Mouse (Mus musculus): ENCODE results near the gene Foxj2. TPM values are rescaled to one million over a fixed set of nuclear protein-coding genes. Genes with fewer than 3 reads are reported as not detected.

Gene Foxj2
- polyA plus RNA-seq, 1 experiment from 2014 or later, result 5.0 TPM

DNA sequence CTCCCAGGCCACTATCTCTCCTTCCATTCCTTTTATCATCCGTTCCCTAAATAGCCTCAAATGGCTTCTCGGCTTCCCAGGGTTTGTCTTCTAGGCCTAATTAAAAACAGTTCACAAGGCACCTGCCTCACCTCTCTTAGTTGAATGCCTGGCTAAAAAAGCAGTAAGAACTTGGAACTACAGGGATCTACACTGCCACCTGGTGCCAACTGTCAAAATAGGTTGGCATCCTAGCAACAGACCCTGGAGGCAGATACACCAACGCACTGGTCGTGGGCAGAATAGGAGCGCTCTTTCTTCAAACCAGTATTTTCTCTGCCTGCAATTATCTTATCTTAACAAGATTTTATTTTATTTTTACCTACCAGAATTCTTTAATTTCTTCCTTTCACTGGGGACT, 33.4 kb upstream of the Foxj2 start:
- Histone ChIP-seq H3K4me3 (ENCODE audit: low read depth, low read length) (no peak overlapping the region), H3K27ac (ENCODE audit: low read depth, low read length) (no peak overlapping the region), H3K4me1 (replicated peaks; ENCODE audit: control insufficient read depth, insufficient read depth, low read length) (no peaks in the 10 kb centered on the region), H3K36me3 (ENCODE audit: control insufficient read depth, insufficient read depth, low read length) (no peaks in the 10 kb centered on the region), H3K4me2 (ENCODE audit: low read depth, low read length, severe bottlenecking) (no peak overlapping the region), H3K27me3 (ENCODE audit: control insufficient read depth, insufficient read depth, low read length) (no peaks in the 10 kb centered on the region), H3K9me3 (ENCODE audit: control insufficient read depth, low read length) (no peaks in the 10 kb centered on the region), H3K9ac (ENCODE audit: low read length) (no peak overlapping the region)
- ATAC-seq (replicated peaks; ENCODE audit: low FRiP score) (peak; percentile 66), DNase-seq (ENCODE audit: low spot score) (peak; percentile 76)
- WGBS, result 30% methylated on average over 5 of the region's 5 CpGs

DNA sequence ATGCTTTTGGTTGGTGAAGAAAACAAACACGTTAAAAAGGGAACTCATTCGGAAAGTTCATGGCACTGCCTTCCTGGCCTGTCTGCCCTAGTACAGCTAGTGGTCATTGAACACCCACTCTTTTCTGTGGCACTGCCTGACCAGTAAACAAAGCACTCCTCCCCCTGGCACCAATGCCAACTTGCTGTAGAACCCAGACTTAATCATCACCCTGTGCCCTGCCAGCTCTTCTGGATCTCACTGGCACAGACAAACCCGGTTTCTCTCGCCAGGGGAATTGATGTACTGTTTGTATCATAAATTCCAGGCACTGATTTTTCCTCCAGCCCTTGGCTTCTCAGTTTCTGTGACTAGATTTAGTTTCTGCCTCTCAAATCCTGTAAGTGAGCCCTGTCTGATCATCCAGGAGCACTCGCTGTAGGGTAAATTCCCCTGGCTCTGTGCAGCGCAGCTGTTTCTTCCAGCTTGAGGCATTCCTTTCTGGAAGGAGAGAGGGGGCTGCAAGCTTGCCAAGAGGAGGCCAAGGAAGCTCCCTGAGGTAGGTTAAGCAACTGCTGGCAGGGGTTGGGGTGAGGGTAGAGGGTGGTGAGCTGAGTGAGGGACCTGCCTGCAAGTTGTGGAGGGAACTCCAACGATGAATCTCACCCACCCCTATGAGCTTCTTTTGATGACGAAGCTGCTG, 24.3 kb upstream of the Foxj2 start:
- Histone ChIP-seq H3K27ac (ENCODE audit: low read depth, low read length) (no peak overlapping the region), H3K9me3 (ENCODE audit: control insufficient read depth, low read length) (no peaks in the 10 kb centered on the region), H3K9ac (ENCODE audit: low read length) (no peak overlapping the region), H3K4me1 (replicated peaks; ENCODE audit: control insufficient read depth, insufficient read depth, low read length) (no peaks in the 10 kb centered on the region), H3K36me3 (ENCODE audit: control insufficient read depth, insufficient read depth, low read length) (no peaks in the 10 kb centered on the region), H3K27me3 (ENCODE audit: control insufficient read depth, insufficient read depth, low read length) (no peaks in the 10 kb centered on the region), H3K4me3 (ENCODE audit: low read depth, low read length) (no peak overlapping the region), H3K4me2 (ENCODE audit: low read depth, low read length, severe bottlenecking) (no peak overlapping the region)
- ATAC-seq (replicated peaks; ENCODE audit: low FRiP score) (no peak), DNase-seq (ENCODE audit: low spot score) (no peak)
- 82% methylated on average over 8 of the region's 8 CpGs for WGBS

DNA sequence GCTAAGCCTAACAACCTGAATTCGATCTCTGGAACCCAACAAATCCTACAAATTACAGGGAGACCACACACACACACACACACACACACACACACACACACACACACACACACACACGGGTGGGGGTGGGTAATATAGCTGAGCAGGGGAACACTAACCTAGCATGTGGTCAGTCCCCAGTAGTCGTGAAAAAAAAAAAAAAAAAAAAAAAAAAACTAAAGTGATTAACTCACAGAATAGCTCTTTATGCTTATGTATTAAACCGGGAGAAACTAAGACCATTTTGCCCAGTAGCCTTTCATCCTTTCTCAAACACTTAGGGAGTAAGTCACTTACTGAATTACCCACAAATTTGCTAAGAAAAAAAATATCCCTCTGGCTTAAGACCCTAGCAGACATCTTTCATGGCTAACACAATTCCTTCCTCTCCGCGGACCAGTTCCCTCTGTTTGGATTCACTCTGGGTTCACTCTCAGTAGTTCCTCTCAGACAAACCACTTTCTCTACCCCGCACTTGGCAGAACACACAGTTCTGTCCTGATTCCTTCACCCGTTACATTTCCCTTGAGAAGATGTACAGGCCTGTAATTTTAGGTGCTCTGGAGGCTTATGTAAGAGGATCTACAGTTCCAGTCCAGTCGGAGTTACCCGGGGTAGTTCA, 18.9 kb upstream of the Foxj2 start:
- WGBS, result 39% methylated on average over 10 of the region's 10 CpGs
- DNase-seq (ENCODE audit: low spot score) (no peak), ATAC-seq (replicated peaks; ENCODE audit: low FRiP score) (no peak)

DNA sequence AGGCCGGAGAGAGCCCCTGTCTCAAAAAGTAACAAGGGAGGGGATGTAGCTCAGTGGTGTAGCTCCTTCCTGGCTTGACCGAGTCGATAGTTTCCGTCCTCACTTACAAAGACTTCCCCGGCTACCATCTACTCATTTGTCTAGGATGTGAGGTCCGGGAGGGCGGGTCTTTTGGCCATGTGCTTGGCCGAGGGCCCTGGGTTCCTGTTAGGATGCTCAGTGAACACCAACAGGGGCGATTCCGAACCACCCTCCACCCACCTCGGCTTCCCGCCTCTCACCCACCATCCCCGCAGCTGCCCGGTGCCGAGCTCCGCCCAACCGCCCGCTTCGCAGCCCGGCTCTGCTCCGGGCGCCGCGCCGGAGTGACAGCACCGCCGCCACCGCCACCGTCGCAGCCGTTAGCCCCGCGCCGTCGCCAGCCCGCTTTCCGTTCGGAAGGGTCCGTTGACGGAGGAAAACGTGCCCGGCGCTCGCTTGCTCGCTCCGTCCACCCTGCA, 18.4 kb upstream of the Foxj2 start, which contains the start of gene Slc2a3:
Gene Slc2a3 (minus strand): TSS at position 340 of the 500 bp plus-strand sequence.
- Histone ChIP-seq H3K4me1 (replicated peaks; ENCODE audit: control insufficient read depth, insufficient read depth, low read length) (0 out of 2 replicates have a peak, but pooled peaks cover 2% of the 10 kb centered on the region), H3K27me3 (ENCODE audit: control insufficient read depth, insufficient read depth, low read length) (no peaks in the 10 kb centered on the region; the same call in 1 of the 2 replicates), H3K9ac (ENCODE audit: low read length) (peak within 1 kb of the TSS; percentile 63), H3K4me2 (ENCODE audit: low read depth, low read length, severe bottlenecking) (peak within 1 kb of the TSS; percentile 87), H3K36me3 (ENCODE audit: control insufficient read depth, insufficient read depth, low read length) (no peaks in the 10 kb centered on the region), H3K9me3 (ENCODE audit: control insufficient read depth, low read length) (no peaks in the 10 kb centered on the region), H3K27ac (ENCODE audit: low read depth, low read length) (no peak within 1 kb of the TSS), H3K4me3 (ENCODE audit: low read depth, low read length) (peak within 1 kb of the TSS; percentile 45)
- DNase-seq (ENCODE audit: low spot score) (peak; percentile 77), ATAC-seq (replicated peaks; ENCODE audit: low FRiP score) (peak; percentile 74)
- WGBS, result under 1% methylated on average over 43 of the region's 46 CpGs

More for the DNA sequence above, 18.9 kb upstream of the Foxj2 start:
- 0 out of 2 replicates have a peak, but pooled peaks cover 2% of the 10 kb centered on the region for H3K4me1 ChIP-seq (replicated peaks; ENCODE audit: control insufficient read depth, insufficient read depth, low read length)
- H3K36me3 ChIP-seq (ENCODE audit: control insufficient read depth, insufficient read depth, low read length), result no peaks in the 10 kb centered on the region
- peak overlapping the region; percentile 63; the same call in 1 of the 2 replicates for H3K9ac ChIP-seq (ENCODE audit: low read length)
- peak overlapping the region; percentile 87 for H3K4me2 ChIP-seq (ENCODE audit: low read depth, low read length, severe bottlenecking)
- H3K9me3 ChIP-seq (ENCODE audit: control insufficient read depth, low read length), result no peaks in the 10 kb centered on the region
- no peaks in the 10 kb centered on the region; the same call in 1 of the 2 replicates for H3K27me3 ChIP-seq (ENCODE audit: control insufficient read depth, insufficient read depth, low read length)
- no peak overlapping the region for H3K27ac ChIP-seq (ENCODE audit: low read depth, low read length)
- H3K4me3 ChIP-seq (ENCODE audit: low read depth, low read length), result peak overlapping the region; percentile 45

DNA sequence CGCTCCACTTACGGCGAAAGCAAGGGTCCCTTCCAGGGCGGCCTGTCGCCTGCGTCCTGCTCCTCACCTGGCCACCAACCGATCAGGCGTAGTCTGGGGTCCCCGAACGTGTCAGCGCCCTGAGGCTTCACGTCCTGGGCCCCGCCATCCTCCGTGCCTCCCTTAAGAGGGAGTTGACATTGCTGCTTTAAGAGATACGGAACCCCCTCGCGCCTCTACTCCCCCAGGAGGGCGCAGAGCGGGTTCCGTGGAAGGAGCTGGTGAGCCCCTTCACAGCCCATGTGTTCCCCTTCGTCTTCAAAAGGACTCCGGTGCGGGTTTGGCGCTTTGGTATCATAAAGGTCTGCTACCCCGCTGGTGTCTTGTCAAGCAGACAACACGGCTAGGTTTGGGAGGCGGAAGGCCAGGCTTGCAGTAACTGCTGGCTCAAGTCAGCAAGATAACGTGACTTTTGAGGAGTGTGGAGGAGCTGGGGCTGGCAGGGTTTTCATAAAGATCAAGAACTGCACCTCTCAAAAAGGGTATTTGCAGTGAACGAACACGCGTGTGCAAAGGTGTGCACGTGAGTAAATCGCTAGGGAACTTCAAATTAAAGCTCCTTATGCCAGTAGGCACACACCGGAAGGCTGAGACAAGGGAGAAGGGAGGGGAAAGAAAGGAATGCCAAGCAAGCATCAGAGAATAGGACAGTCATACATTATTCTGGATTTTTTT, 17.8 kb upstream of the Foxj2 start:
- Histone ChIP-seq H3K27me3 (ENCODE audit: control insufficient read depth, insufficient read depth, low read length) (no peaks in the 10 kb centered on the region; the same call in 1 of the 2 replicates), H3K9me3 (ENCODE audit: control insufficient read depth, low read length) (no peaks in the 10 kb centered on the region), H3K27ac (ENCODE audit: low read depth, low read length) (no peak overlapping the region), H3K4me2 (ENCODE audit: low read depth, low read length, severe bottlenecking) (peak overlapping the region; percentile 87), H3K9ac (ENCODE audit: low read length) (peak overlapping the region; percentile 63), H3K4me3 (ENCODE audit: low read depth, low read length) (peak overlapping the region; percentile 45), H3K36me3 (ENCODE audit: control insufficient read depth, insufficient read depth, low read length) (no peaks in the 10 kb centered on the region), H3K4me1 (replicated peaks; ENCODE audit: control insufficient read depth, insufficient read depth, low read length) (0 out of 2 replicates have a peak, but pooled peaks cover 2% of the 10 kb centered on the region)
- peak; percentile 61 for ATAC-seq (replicated peaks; ENCODE audit: low FRiP score)
- WGBS, result 3% methylated on average over 34 of the region's 34 CpGs
- no peak for DNase-seq (ENCODE audit: low spot score)

DNA sequence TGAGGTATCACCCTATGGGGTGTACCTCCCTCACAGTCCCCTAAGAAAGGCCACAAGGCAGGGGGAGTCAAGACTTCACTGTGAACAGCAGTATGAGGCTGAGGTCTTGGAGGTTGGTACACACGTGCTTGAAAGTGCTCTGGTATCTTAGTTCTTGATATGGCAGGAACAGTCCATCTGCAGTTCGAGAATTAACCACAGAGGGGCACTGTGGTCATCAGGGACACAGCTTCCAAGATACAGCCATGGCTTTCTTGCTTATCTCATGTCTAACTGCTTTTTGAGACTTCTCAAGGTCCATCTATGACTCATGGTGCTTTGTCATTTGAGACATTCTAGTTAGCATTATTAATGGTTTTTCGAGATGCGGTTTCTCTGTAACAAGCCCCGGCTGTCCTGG, 15.3 kb upstream of the Foxj2 start:
- no peak overlapping the region for H3K4me2 ChIP-seq (ENCODE audit: low read depth, low read length, severe bottlenecking)
- 0 out of 2 replicates have a peak, but pooled peaks cover 2% of the 10 kb centered on the region for H3K4me1 ChIP-seq (replicated peaks; ENCODE audit: control insufficient read depth, insufficient read depth, low read length)
- H3K4me3 ChIP-seq (ENCODE audit: low read depth, low read length), result no peak overlapping the region
- no peaks in the 10 kb centered on the region; the same call in 1 of the 2 replicates for H3K27me3 ChIP-seq (ENCODE audit: control insufficient read depth, insufficient read depth, low read length)
- ATAC-seq (replicated peaks; ENCODE audit: low FRiP score), result no peak; the same call in 1 of the 2 replicates
- 30% methylated on average over 5 of the region's 5 CpGs for WGBS
- no peak overlapping the region for H3K27ac ChIP-seq (ENCODE audit: low read depth, low read length)
- no peak overlapping the region for H3K9ac ChIP-seq (ENCODE audit: low read length)
- no peaks in the 10 kb centered on the region for H3K36me3 ChIP-seq (ENCODE audit: control insufficient read depth, insufficient read depth, low read length)
- H3K9me3 ChIP-seq (ENCODE audit: control insufficient read depth, low read length), result no peaks in the 10 kb centered on the region
- DNase-seq (ENCODE audit: low spot score), result peak; percentile 84

DNA sequence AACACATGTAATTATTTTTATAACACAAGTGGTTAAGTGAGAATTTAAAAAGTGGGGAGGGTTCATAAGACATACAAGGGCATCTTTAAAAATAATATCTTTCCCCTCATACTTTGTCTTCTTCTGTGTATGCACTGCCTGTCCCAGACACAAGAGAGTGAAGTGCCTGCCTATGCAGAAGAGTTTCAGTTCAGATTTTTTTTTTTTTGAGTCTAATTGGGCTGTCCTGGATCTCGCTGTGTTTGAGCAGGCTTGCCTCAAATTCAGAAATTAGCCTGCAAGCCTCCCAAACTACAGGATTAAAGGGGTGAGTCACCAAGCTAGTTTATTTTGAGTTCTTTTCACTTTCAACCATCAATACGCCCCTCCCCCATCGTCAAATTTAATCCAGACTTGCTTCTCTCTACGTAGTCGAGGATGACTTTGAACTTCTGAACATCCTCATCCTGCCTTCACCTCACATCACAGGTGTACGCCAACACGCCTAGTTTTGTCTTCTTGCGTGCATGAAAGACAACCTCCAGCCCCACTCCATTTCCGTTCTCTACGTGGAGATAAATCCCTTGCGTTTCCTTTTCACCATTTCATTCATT, 9.6 kb upstream of the Foxj2 start:
- 2% methylated on average over 11 of the region's 11 CpGs for WGBS
- Histone ChIP-seq H3K36me3 (ENCODE audit: control insufficient read depth, insufficient read depth, low read length) (no peaks in the 10 kb centered on the region), H3K27ac (ENCODE audit: low read depth, low read length) (peak overlapping the region; percentile 98), H3K4me1 (replicated peaks; ENCODE audit: control insufficient read depth, insufficient read depth, low read length) (no peaks in the 10 kb centered on the region), H3K9me3 (ENCODE audit: control insufficient read depth, low read length) (no peaks in the 10 kb centered on the region), H3K4me2 (ENCODE audit: low read depth, low read length, severe bottlenecking) (peak overlapping the region; percentile 59), H3K4me3 (ENCODE audit: low read depth, low read length) (peak overlapping the region; percentile 67), H3K27me3 (ENCODE audit: control insufficient read depth, insufficient read depth, low read length) (no peaks in the 10 kb centered on the region), H3K9ac (ENCODE audit: low read length) (peak overlapping the region; percentile 64)
- DNase-seq (ENCODE audit: low spot score) (no peak), ATAC-seq (replicated peaks; ENCODE audit: low FRiP score) (no peak)
